Mouse (Mus musculus) liver, embryonic 14.5 days (tissue): ENCODE data around the gene Sox8. TPM values are rescaled to one million over a fixed set of nuclear protein-coding genes. Genes with fewer than 3 reads are reported as not detected.

Source experiments
- ATAC-seq: fragments of 200-750 bp; cut with Nextera tagmentation; 2 replicates; pipeline ENCODE4 v1.8.0; 2017; ENCODE audit warnings: moderate number of reproducible peaks, mild to moderate bottlenecking, moderate library complexity; ENCODE audit not compliant: insufficient read depth
- DNase-seq, 3 experiments: peaks; one replicate each; pipeline ENCODE4 v3.0.0-alpha.2; 2012 to 2013; ENCODE audit warnings: low read depth in 3 of 3, low spot score in 3 of 3
- H3K27ac ChIP-seq: fragments of 300-500 bp; sonication (generic); 2 replicates; pipeline ENCODE4 v1.5.1; 2014; ENCODE audit warnings: moderate library complexity, mild to moderate bottlenecking, control low read depth, inconsistent platforms
- H3K27me3 ChIP-seq: fragments of 300-500 bp; sonication (generic); 2 replicates; pipeline ENCODE4 v1.6.1; 2014; ENCODE audit warnings: mild to moderate bottlenecking, low read length, moderate library complexity; ENCODE audit not compliant: control insufficient read depth, insufficient read depth
- H3K36me3 ChIP-seq: fragments of 300-500 bp; sonication (generic); replicated peaks from 2 replicates; pipeline ENCODE4 v1.6.1; 2014; ENCODE audit warnings: low read depth; ENCODE audit not compliant: control insufficient read depth, insufficient read depth
- H3K4me1 ChIP-seq, 2 experiments: fragments of 200-500 bp in 1 of 2; fragments of 300-500 bp in 1 of 2; sonication (generic) in 1 of 2; replicated peaks; 2 replicates each; pipeline ENCODE4 v1.6.1; 2012 to 2014; ENCODE audit warnings: antibody characterized with exemption in 1 of 2, inconsistent platforms in 1 of 2, low read length in 1 of 2; ENCODE audit not compliant: control insufficient read depth in 2 of 2, insufficient read depth in 2 of 2
- H3K4me2 ChIP-seq: fragments of 300-500 bp; sonication (generic); 2 replicates; pipeline ENCODE4 v1.6.1; 2014; ENCODE audit warnings: low read depth, mild to moderate bottlenecking, control low read depth, moderate library complexity
- H3K4me3 ChIP-seq, 2 experiments: fragments of 200-500 bp in 1 of 2; fragments of 300-500 bp in 1 of 2; sonication (generic) in 1 of 2; 2 replicates each; pipeline ENCODE4 v1.5.1; 2012 to 2014; ENCODE audit warnings: low read depth in 2 of 2, low read length in 2 of 2, mild to moderate bottlenecking in 2 of 2, control low read depth in 1 of 2, inconsistent platforms in 1 of 2, moderate library complexity in 1 of 2; ENCODE audit not compliant: insufficient read depth in 1 of 2
- H3K9ac ChIP-seq: fragments of 300-500 bp; sonication (generic); replicated peaks from 2 replicates; pipeline ENCODE4 v1.6.1; 2014; ENCODE audit warnings: mild to moderate bottlenecking, control low read depth, moderate library complexity
- H3K9me3 ChIP-seq: fragments of 300-500 bp; sonication (generic); 2 replicates; pipeline ENCODE4 v1.6.1; 2016; ENCODE audit warnings: low read length, mixed read lengths; ENCODE audit not compliant: control insufficient read depth
- CTCF ChIP-seq: IDR thresholded peaks from 2 replicates; pipeline ENCODE4 v1.5.1; 2016; ENCODE audit warnings: antibody characterized with exemption, low read depth, control low read depth
- EP300 ChIP-seq: IDR thresholded peaks from 2 replicates; pipeline ENCODE4 v1.6.1; 2016; ENCODE audit warnings: antibody characterized with exemption, low read depth
- WGBS: fragments of 180-500 bp; shearing (Covaris S2); extraction: QIAGEN DNeasy Blood & Tissue Kit; methylation state at CpG from one replicate; pipeline ENCODE4 v1.1.7; 2014; ENCODE audit not compliant: insufficient replicate concordance; 5-methylcytosine and 5-hydroxymethylcytosine counted together
- polyA plus RNA-seq, 2 experiments: library from polyadenylated mRNA; depleted of rRNA in 1 of 2; stranded (reverse) in 1 of 2; unstranded in 1 of 2; fragments of >200 nt; fragmentation: Nextera tagmentation in 1 of 2; extraction: Ambion mirVana in 1 of 2; gene quantifications; 2 replicates each; pipeline versions ENCODE4 v1.2.1 to v1.2.3; 2012 to 2014

Sox8 gene
- polyA plus RNA-seq, 2 experiments, result 0.11 TPM; not detected in 1

DNA sequence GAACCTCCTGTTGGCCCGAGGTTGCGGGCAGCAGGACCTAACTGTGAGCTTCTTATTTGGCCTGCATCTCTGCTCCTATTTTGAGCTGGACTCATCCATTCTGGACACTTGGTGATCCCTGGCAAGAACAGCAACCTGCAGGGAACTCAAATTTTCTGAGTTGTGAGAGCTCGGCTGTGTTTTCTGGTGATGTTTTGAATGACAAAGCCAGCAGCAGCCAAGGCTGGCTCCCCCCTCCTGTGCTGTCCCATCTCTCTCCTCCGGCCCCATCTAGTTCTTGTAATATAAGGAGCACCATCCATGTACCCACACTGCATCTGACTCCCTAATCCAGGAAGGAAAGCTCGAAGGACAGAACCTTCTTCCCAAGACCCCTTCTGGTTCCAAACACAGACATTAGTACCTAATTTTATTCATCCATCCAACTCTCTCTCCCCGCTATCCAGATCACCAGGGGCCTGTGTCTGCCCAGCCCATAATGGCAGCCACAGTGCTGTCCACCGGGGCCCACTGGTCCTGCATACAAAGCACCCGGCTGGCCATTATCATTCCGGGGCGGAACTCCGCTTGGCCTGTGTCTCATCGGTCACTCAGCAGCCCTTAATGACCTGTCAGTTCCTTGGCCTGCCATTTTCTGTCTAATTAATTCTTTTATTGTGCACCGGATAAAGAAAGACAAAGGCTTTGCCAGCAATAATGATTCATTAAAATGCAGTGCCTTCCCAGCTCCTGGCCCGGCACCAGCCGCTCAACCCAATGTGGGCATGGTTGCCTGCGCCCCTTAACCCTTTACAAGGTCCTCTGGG is 9.1 kb downstream of the Sox8 start:
- H3K36me3 ChIP-seq, result no peaks in the 10 kb centered on the region
- H3K4me1 ChIP-seq, result no peaks in the 10 kb centered on the region
- peaks cover 10% of the 10 kb centered on the region for H3K27me3 ChIP-seq
- no peak overlapping the region for H3K4me3 ChIP-seq
- no peak for DNase-seq
- H3K4me2 ChIP-seq, result no peak overlapping the region
- no peak for TF ChIP-seq EP300
- no peak for TF ChIP-seq CTCF
- no peak overlapping the region for H3K9ac ChIP-seq
- no peak for ATAC-seq
- 64% methylated on average over 16 of the region's 16 CpGs for WGBS
- H3K9me3 ChIP-seq, result no peaks in the 10 kb centered on the region
- H3K27ac ChIP-seq, result no peak overlapping the region

GRCm38 (mm10) chr17:25560554-25561222 is 9.8 kb downstream of the Sox8 start:
- no peak for DNase-seq
- no peak for TF ChIP-seq CTCF
- TF ChIP-seq EP300, result no peak
- WGBS, result 35% methylated on average over 5 of the region's 5 CpGs
- H3K4me3 ChIP-seq, result no peak overlapping the region
- no peak for ATAC-seq
- no peak overlapping the region for H3K9ac ChIP-seq
- H3K9me3 ChIP-seq, result no peaks in the 10 kb centered on the region
- no peak overlapping the region for H3K4me2 ChIP-seq
- no peaks in the 10 kb centered on the region for H3K4me1 ChIP-seq
- H3K27ac ChIP-seq, result no peak overlapping the region
- peaks cover 17% of the 10 kb centered on the region for H3K27me3 ChIP-seq
- H3K36me3 ChIP-seq, result no peaks in the 10 kb centered on the region

- Histone ChIP-seq H3K27ac (no peak overlapping the region), H3K4me1 (no peaks in the 10 kb centered on the region), H3K36me3 (no peaks in the 10 kb centered on the region), H3K9me3 (no peaks in the 10 kb centered on the region), H3K27me3 (peaks cover 24% of the 10 kb centered on the region), H3K4me3 (no peak overlapping the region), H3K9ac (no peak overlapping the region), H3K4me2 (no peak overlapping the region)
- TF ChIP-seq EP300 (no peak), CTCF (no peak)
- 33% methylated on average over 4 of the region's 4 CpGs for WGBS
- ATAC-seq (no peak), DNase-seq (no peak)
Measured at GRCm38 (mm10) chr17:25559634-25560033, 10.9 kb downstream of the Sox8 start.

- no peak for ATAC-seq
Measured at GRCm38 (mm10) chr17:25556630-25557354, 13.7 kb downstream of the Sox8 start.

More at GRCm38 (mm10) chr17:25556630-25557354, 13.7 kb downstream of the Sox8 start:
- no peak overlapping the region for H3K4me3 ChIP-seq
- no peak overlapping the region for H3K4me2 ChIP-seq
- peaks cover 24% of the 10 kb centered on the region for H3K27me3 ChIP-seq
- 10% methylated on average over 21 of the region's 21 CpGs for WGBS
- no peak overlapping the region for H3K27ac ChIP-seq
- H3K9ac ChIP-seq, result no peak overlapping the region
- no peaks in the 10 kb centered on the region for H3K4me1 ChIP-seq
- no peaks in the 10 kb centered on the region for H3K9me3 ChIP-seq
- no peaks in the 10 kb centered on the region for H3K36me3 ChIP-seq
- TF ChIP-seq CTCF (no peak), EP300 (no peak)
- no peak for DNase-seq
